Mouse (Mus musculus) limb, embryonic 11.5 days (tissue): ENCODE measurements around the gene 1700025G04Rik. TPM values are rescaled to one million over a fixed set of nuclear protein-coding genes. Genes with fewer than 3 reads are reported as not detected.

Experiments used
- ATAC-seq: fragments of 200-750 bp; cut with Nextera tagmentation; 2 replicates; pipeline ENCODE4 v1.8.0; 2017; ENCODE audit warnings: low read depth; ENCODE audit not compliant: insufficient number of reproducible peaks, low FRiP score, low TSS enrichment
- DNase-seq: peaks from one replicate; pipeline ENCODE4 v3.0.0-alpha.2; 2015; ENCODE audit warnings: low spot score
- H3K27ac ChIP-seq: fragments of 300-500 bp; sonication (generic); replicated peaks from 2 replicates; pipeline ENCODE4 v1.5.1; 2014; ENCODE audit warnings: low read depth, mild to moderate bottlenecking, low read length
- H3K27me3 ChIP-seq: fragments of 300-500 bp; sonication (generic); 2 replicates; pipeline ENCODE4 v1.6.1; 2014; ENCODE audit warnings: mild to moderate bottlenecking, low read length, mixed read lengths; ENCODE audit not compliant: control insufficient read depth, insufficient read depth
- H3K36me3 ChIP-seq: fragments of 300-500 bp; sonication (generic); 2 replicates; pipeline ENCODE4 v1.6.1; 2014; ENCODE audit warnings: mild to moderate bottlenecking, low read length, moderate library complexity, mixed read lengths; ENCODE audit not compliant: control insufficient read depth, insufficient read depth
- H3K4me1 ChIP-seq: fragments of 300-500 bp; sonication (generic); 2 replicates; pipeline ENCODE4 v1.6.1; 2014; ENCODE audit warnings: low read length, mixed read lengths; ENCODE audit not compliant: control insufficient read depth, insufficient read depth
- H3K4me2 ChIP-seq: fragments of 300-500 bp; sonication (generic); 2 replicates; pipeline ENCODE4 v1.6.1; 2014; ENCODE audit warnings: low read depth, mild to moderate bottlenecking, moderate library complexity; ENCODE audit not compliant: severe bottlenecking
- H3K4me3 ChIP-seq: fragments of 300-500 bp; sonication (generic); 2 replicates; pipeline ENCODE4 v1.5.1; 2014; ENCODE audit warnings: low read depth, low read length
- H3K9ac ChIP-seq: fragments of 300-500 bp; sonication (generic); 2 replicates; pipeline ENCODE4 v1.6.1; 2014; ENCODE audit warnings: mild to moderate bottlenecking, low read length
- H3K9me3 ChIP-seq: fragments of 300-500 bp; sonication (generic); 2 replicates; pipeline ENCODE4 v1.6.1; 2016; ENCODE audit warnings: low read length; ENCODE audit not compliant: control insufficient read depth
- WGBS: fragments of 180-500 bp; shearing (Covaris S2); extraction: QIAGEN DNeasy Blood & Tissue Kit; methylation state at CpG from one replicate; pipeline ENCODE4 v1.1.7; 2014; 5-methylcytosine and 5-hydroxymethylcytosine counted together
- polyA plus RNA-seq: library from polyadenylated mRNA; unstranded; fragments of >200 nt; fragmentation: Nextera tagmentation; extraction: Ambion mirVana; gene quantifications from 2 replicates; pipeline ENCODE4 v1.2.1, GENCODE M21; 2014

1700025G04Rik gene
- polyA plus RNA-seq, 1 experiment from 2014 or later, result 18.6 TPM

GRCm38 (mm10) chr1:152048291-152048690 is 41.6 kb downstream of the 1700025G04Rik start:
- no peak overlapping the region for H3K9ac ChIP-seq
- H3K4me2 ChIP-seq, result no peak overlapping the region
- H3K36me3 ChIP-seq, result no peaks in the 10 kb centered on the region
- H3K4me1 ChIP-seq, result no peaks in the 10 kb centered on the region
- WGBS, result 68% methylated on average over 4 of the region's 4 CpGs
- DNase-seq (no peak), ATAC-seq (no peak)
- H3K4me3 ChIP-seq, result no peak overlapping the region
- no peaks in the 10 kb centered on the region for H3K27me3 ChIP-seq
- no peak overlapping the region for H3K27ac ChIP-seq
- no peaks in the 10 kb centered on the region for H3K9me3 ChIP-seq

- no peak overlapping the region for H3K4me3 ChIP-seq
- H3K4me1 ChIP-seq, result no peaks in the 10 kb centered on the region
- no peaks in the 10 kb centered on the region for H3K27me3 ChIP-seq
- no peak overlapping the region for H3K27ac ChIP-seq
- no peak overlapping the region for H3K4me2 ChIP-seq
- H3K9ac ChIP-seq, result no peak overlapping the region
- no peaks in the 10 kb centered on the region for H3K36me3 ChIP-seq
- ATAC-seq (no peak), DNase-seq (no peak)
- WGBS, result 7% methylated on average over 5 of the region's 5 CpGs
- H3K9me3 ChIP-seq, result no peaks in the 10 kb centered on the region
These were observed 42.5 kb downstream of the 1700025G04Rik start for GRCm38 (mm10) chr1:152047416-152047815.

- DNase-seq (no peak), ATAC-seq (no peak)
- H3K9me3 ChIP-seq, result no peaks in the 10 kb centered on the region
- H3K36me3 ChIP-seq, result no peaks in the 10 kb centered on the region
- no peaks in the 10 kb centered on the region for H3K27me3 ChIP-seq
- H3K4me3 ChIP-seq, result no peak overlapping the region
- no peak overlapping the region for H3K9ac ChIP-seq
- H3K4me2 ChIP-seq, result no peak overlapping the region
- no peak overlapping the region for H3K27ac ChIP-seq
- H3K4me1 ChIP-seq, result no peaks in the 10 kb centered on the region
- 96% methylated on average over 2 of the region's 2 CpGs for WGBS
These were observed 46.5 kb downstream of the 1700025G04Rik start for GRCm38 (mm10) chr1:152043453-152043852.

GRCm38 (mm10) chr1:152042409-152042808 is 47.5 kb downstream of the 1700025G04Rik start:
- no peak overlapping the region for H3K9ac ChIP-seq

GRCm38 (mm10) chr1:152041005-152041404 is 48.9 kb downstream of the 1700025G04Rik start:
- Histone ChIP-seq H3K4me3 (no peak overlapping the region), H3K27me3 (no peaks in the 10 kb centered on the region), H3K36me3 (no peaks in the 10 kb centered on the region), H3K27ac (no peak overlapping the region), H3K9ac (no peak overlapping the region), H3K9me3 (no peaks in the 10 kb centered on the region), H3K4me1 (no peaks in the 10 kb centered on the region), H3K4me2 (no peak overlapping the region)
- no peak for ATAC-seq
- 87% methylated on average over 4 of the region's 4 CpGs for WGBS
- DNase-seq, result no peak

More at GRCm38 (mm10) chr1:152042409-152042808, 47.5 kb downstream of the 1700025G04Rik start:
- no peak for ATAC-seq
- H3K4me3 ChIP-seq, result no peak overlapping the region
- H3K9me3 ChIP-seq, result no peaks in the 10 kb centered on the region
- no peaks in the 10 kb centered on the region for H3K36me3 ChIP-seq
- no peak for DNase-seq
- H3K27me3 ChIP-seq, result no peaks in the 10 kb centered on the region
- H3K4me1 ChIP-seq, result no peaks in the 10 kb centered on the region
- no peak overlapping the region for H3K4me2 ChIP-seq
- H3K27ac ChIP-seq, result no peak overlapping the region
- WGBS, result 40% methylated on average over 3 of the region's 3 CpGs

- Histone ChIP-seq H3K9me3 (no peaks in the 10 kb centered on the region), H3K9ac (no peak overlapping the region), H3K36me3 (no peaks in the 10 kb centered on the region), H3K4me1 (0 out of 2 replicates have a peak, but pooled peaks cover 2% of the 10 kb centered on the region), H3K4me2 (no peak overlapping the region), H3K27ac (no peak overlapping the region), H3K27me3 (no peaks in the 10 kb centered on the region), H3K4me3 (no peak overlapping the region)
- DNase-seq (no peak), ATAC-seq (no peak)
- 80% methylated on average over 7 of the region's 7 CpGs for WGBS
These were observed 49.9 kb downstream of the 1700025G04Rik start for GRCm38 (mm10) chr1:152040053-152040452.

- Histone ChIP-seq H3K4me3 (no peak overlapping the region), H3K4me1 (0 out of 2 replicates have a peak, but pooled peaks cover 2% of the 10 kb centered on the region), H3K9ac (no peak overlapping the region), H3K27me3 (no peaks in the 10 kb centered on the region), H3K36me3 (no peaks in the 10 kb centered on the region), H3K9me3 (no peaks in the 10 kb centered on the region), H3K27ac (no peak overlapping the region), H3K4me2 (no peak overlapping the region)
- ATAC-seq (no peak), DNase-seq (no peak)
- 37% methylated on average over 8 of the region's 8 CpGs for WGBS
These were observed 50.3 kb downstream of the 1700025G04Rik start for GRCm38 (mm10) chr1:152039588-152039987.

GRCm38 (mm10) chr1:152038086-152038485 is 51.8 kb downstream of the 1700025G04Rik start:
- ATAC-seq, result no peak
- no peak for DNase-seq
- H3K4me3 ChIP-seq, result no peak overlapping the region
- no peak overlapping the region for H3K4me2 ChIP-seq
- no peaks in the 10 kb centered on the region for H3K36me3 ChIP-seq
- no peak overlapping the region for H3K9ac ChIP-seq
- H3K4me1 ChIP-seq, result 0 out of 2 replicates have a peak, but pooled peaks cover 2% of the 10 kb centered on the region
- WGBS, result 71% methylated on average over 9 of the region's 9 CpGs
- H3K27me3 ChIP-seq, result no peaks in the 10 kb centered on the region
- H3K27ac ChIP-seq, result no peak overlapping the region
- H3K9me3 ChIP-seq, result no peaks in the 10 kb centered on the region

- ATAC-seq, result no peak
These were observed 52.3 kb downstream of the 1700025G04Rik start for GRCm38 (mm10) chr1:152037589-152037988.

More at GRCm38 (mm10) chr1:152037589-152037988, 52.3 kb downstream of the 1700025G04Rik start:
- H3K4me3 ChIP-seq, result no peak overlapping the region
- 82% methylated on average over 4 of the region's 4 CpGs for WGBS
- no peaks in the 10 kb centered on the region for H3K9me3 ChIP-seq
- no peaks in the 10 kb centered on the region for H3K36me3 ChIP-seq
- H3K9ac ChIP-seq, result no peak overlapping the region
- no peak for DNase-seq
- no peak overlapping the region for H3K4me2 ChIP-seq
- H3K27me3 ChIP-seq, result no peaks in the 10 kb centered on the region
- H3K27ac ChIP-seq, result no peak overlapping the region
- 0 out of 2 replicates have a peak, but pooled peaks cover 2% of the 10 kb centered on the region for H3K4me1 ChIP-seq
